Mouse (Mus musculus) ovary, adult 10 weeks (tissue): ENCODE measurements around the gene Slc6a2. TPM values are rescaled to one million over a fixed set of nuclear protein-coding genes. Genes with fewer than 3 reads are reported as not detected.

Source experiments
- polyA plus RNA-seq: library from polyadenylated mRNA; stranded (reverse); fragments of 350-450 nt; fragmentation: Illumina TruSeq; extraction: RNeasy Lipid Tissue Mini Kit (QIAGEN cat#74804); gene quantifications from one replicate; pipeline ENCODE4 v1.2.3, GENCODE M21; 2014

Gene Slc6a2
- polyA plus RNA-seq: 1.7 TPM

DNA sequence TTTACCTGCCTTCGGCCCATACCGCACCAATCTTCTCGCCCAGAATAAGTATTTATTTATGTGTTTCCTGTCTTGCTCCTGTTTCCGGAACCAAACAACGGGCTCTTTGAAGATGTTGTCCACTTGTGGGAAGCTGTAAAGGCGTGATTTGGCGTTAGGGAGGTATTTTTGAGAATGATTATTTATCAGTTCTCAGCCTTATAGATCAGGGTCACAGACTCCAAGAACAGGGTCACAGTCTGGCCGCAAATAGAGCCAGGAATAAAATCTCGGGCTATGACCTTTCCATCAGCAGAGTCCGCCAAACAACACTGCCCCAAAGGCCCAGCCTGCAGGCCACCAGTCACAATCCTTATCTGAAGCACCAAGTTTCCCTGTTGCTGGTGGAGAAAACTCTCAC, at the start of gene Slc6a2:
Gene Slc6a2 (plus strand): TSS at position 301 of the 400 bp plus-strand sequence.

DNA sequence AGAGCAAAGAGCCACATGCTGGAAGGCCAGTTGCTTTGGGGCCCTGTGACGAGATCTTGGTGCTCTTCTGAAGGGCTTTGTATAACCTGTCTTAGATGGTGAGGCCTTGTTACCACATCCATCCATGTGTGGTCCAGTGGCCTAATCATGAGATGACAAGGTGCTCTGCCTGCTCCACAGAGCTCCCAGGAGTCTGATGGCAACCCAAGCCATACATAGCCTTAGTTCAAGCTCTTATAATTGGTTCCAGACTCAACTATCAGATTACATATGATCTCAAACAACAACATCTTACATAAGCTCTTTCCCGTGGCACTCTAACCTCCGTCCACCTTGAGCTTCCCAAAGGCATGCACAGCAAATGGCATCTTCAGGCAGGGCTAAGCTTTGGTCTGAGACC, 88.2 kb downstream of the Slc6a2 start, which contains the start of gene Ces1a:
Gene Ces1a (minus strand): TSS at position 101 of the 400 bp plus-strand sequence.

Other genes with a start within 250 kb of the Slc6a2 start
- 21.7 TPM for gene Mmp2, start 132.8 kb upstream of the Slc6a2 start, polyA plus RNA-seq
- gene Lpcat2, start 104.7 kb upstream of the Slc6a2 start, polyA plus RNA-seq: 8.3 TPM
- gene Capns2, start 58.7 kb upstream of the Slc6a2 start, polyA plus RNA-seq: not detected
- gene Ces1a, start 88.1 kb downstream of the Slc6a2 start, polyA plus RNA-seq: not detected
- 0.31 TPM for gene Ces1b, start 119.9 kb downstream of the Slc6a2 start, polyA plus RNA-seq
- not detected for gene Ces1c, start 171.2 kb downstream of the Slc6a2 start, polyA plus RNA-seq
- gene Ces1d, start 237.8 kb downstream of the Slc6a2 start, polyA plus RNA-seq: 23.3 TPM